Mouse (Mus musculus) neutrophil, adult 65 days (primary cell): ENCODE measurements around the gene Cdc25a. TPM values are rescaled to one million over a fixed set of nuclear protein-coding genes. Genes with fewer than 3 reads are reported as not detected.

Experiments used
- total RNA-seq: library from RNA; stranded (reverse); gene quantifications from 2 replicates; pipeline ENCODE4 v1.2.4, GENCODE M21; 2023

The Cdc25a gene
- total RNA-seq = 31.3 and 35.4 TPM in 2 replicates

GRCm38 (mm10) chr9:109874797-109875691 is at the start of gene Cdc25a:
Cdc25a (plus strand) TSS chr9:109875579.

GRCm38 (mm10) chr9:109832391-109833087 is 42.8 kb upstream of the Cdc25a start, which contains the start of gene Nme6:
Nme6 (plus strand) TSS chr9:109832749.

GRCm38 (mm10) chr9:109849312-109849758 is 26.0 kb upstream of the Cdc25a start, which contains the start of gene Camp:
Camp (minus strand) TSS chr9:109849617.

GRCm38 (mm10) chr9:109931257-109932171 is 56.1 kb downstream of the Cdc25a start, which contains the start of gene Map4:
Map4 (plus strand) TSS chr9:109931460.

Other genes starting within 250 kb of the Cdc25a start
- not detected in 2 replicates for gene Fbxw24, start 249.5 kb upstream of the Cdc25a start, total RNA-seq
- gene Fbxw25, start 210.9 kb upstream of the Cdc25a start, total RNA-seq = not detected in 2 replicates
- gene Fbxw18, start 172.9 kb upstream of the Cdc25a start, total RNA-seq = not detected in 2 replicates
- not detected in 2 replicates for gene Fbxw26, start 129.5 kb upstream of the Cdc25a start, total RNA-seq
- gene Fbxw27, start 84.9 kb upstream of the Cdc25a start, total RNA-seq = not detected in 2 replicates
- not detected in 2 replicates for gene Spink8, start 63.3 kb upstream of the Cdc25a start, total RNA-seq
- 9.1 and 14.2 TPM in 2 replicates for gene Nme6, start 42.8 kb upstream of the Cdc25a start, total RNA-seq
- gene Camp, start 26.0 kb upstream of the Cdc25a start, total RNA-seq = 6,382 and 6,996 TPM in 2 replicates
- 81.0 and 96.7 TPM in 2 replicates for gene Map4, start 55.9 kb downstream of the Cdc25a start, total RNA-seq
- gene Smarcc1, start 242.1 kb downstream of the Cdc25a start, total RNA-seq = 23.3 and 24.4 TPM in 2 replicates
- gene Dhx30, start 242.3 kb downstream of the Cdc25a start, total RNA-seq = 29.2 and 32.6 TPM in 2 replicates